Mouse (Mus musculus) erythroblast, embryonic 14.5 days (primary cell): ENCODE results near the gene Mfsd8. TPM values are rescaled to one million over a fixed set of nuclear protein-coding genes. Genes with fewer than 3 reads are reported as not detected.

Experiments
- H3K27me3 ChIP-seq: 2 replicates; pipeline ENCODE4 v1.6.1; 2012; ENCODE audit warnings: inconsistent platforms; ENCODE audit not compliant: control insufficient read depth
- H3K36me3 ChIP-seq: 2 replicates; pipeline ENCODE4 v1.6.1; 2012; ENCODE audit warnings: mild to moderate bottlenecking, inconsistent platforms; ENCODE audit not compliant: control insufficient read depth
- H3K4me1 ChIP-seq: 2 replicates; pipeline ENCODE4 v1.6.1; 2012; ENCODE audit warnings: inconsistent platforms; ENCODE audit not compliant: control insufficient read depth
- H3K4me3 ChIP-seq: replicated peaks from 2 replicates; pipeline ENCODE3; 2012; ENCODE audit warnings: moderate library complexity, mild to moderate bottlenecking, inconsistent platforms
- H3K9me3 ChIP-seq: 2 replicates; pipeline ENCODE4 v1.6.1; 2012; ENCODE audit warnings: low read length, inconsistent platforms, mixed read lengths; ENCODE audit not compliant: control insufficient read depth
- GATA1 ChIP-seq: IDR thresholded peaks from 2 replicates; pipeline ENCODE4 v1.6.1; 2012; ENCODE audit warnings: low read length, inconsistent platforms, mixed read lengths
- TAL1 ChIP-seq: IDR thresholded peaks from 3 replicates; pipeline ENCODE4 v1.6.1; 2012; ENCODE audit warnings: low read length, inconsistent platforms, mixed read lengths
- polyA plus RNA-seq: library from polyadenylated mRNA; stranded (reverse); fragments of >175 nt; gene quantifications from 2 replicates; pipeline ENCODE4 v1.2.3, GENCODE M21; 2012

Mfsd8 gene
- polyA plus RNA-seq, 1 experiment = 1.5 TPM

DNA sequence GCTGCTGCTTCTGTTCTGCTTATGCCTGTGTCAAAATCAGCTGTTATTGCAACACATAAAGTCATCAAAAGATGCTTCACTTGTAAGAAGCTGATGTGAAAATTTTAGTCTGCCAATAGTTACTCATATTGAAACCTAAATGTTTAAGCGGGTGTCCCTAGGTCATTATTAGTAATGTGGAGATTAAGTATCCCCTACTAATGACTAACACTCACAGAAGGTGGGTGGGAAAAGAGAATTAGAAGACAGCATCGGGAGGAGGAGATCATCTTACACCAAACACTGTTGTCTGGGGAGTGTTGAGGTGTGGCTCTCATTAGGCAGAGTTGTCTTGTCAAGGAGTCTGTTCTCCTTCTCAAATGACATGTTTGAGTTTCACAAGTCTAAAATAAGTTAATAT, 39.8 kb downstream of the Mfsd8 start:
- H3K27me3 ChIP-seq = no peaks in the 10 kb centered on the region
- TF ChIP-seq GATA1 (no peak), TAL1 (no peak)
- H3K4me3 ChIP-seq = no peak overlapping the region
- H3K9me3 ChIP-seq = no peaks in the 10 kb centered on the region
- peaks cover 98% of the 10 kb centered on the region for H3K36me3 ChIP-seq
- H3K4me1 ChIP-seq = peaks cover 19% of the 10 kb centered on the region

DNA sequence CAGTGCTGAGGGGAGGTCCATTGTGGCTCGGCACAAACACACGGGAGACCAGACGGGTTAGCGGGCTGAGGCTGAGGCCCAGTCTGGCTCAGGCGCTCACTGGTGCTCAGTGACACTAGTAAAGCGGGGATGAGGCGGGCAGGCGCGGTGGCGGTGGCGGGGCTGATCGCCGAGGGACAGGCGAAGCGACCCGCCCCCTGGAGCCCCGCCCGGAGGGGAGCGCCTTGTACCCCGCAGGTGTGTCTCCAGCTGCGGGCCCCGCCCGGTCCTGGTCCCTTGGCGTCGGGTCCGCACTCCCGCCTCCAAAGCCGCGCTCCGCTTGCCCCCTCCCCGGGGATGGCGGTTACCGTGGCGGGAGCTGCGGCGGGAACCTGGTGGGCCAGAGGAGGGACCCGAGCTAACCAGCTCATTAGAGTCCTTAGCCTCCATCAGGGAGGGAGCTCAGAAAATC, 46.3 kb downstream of the Mfsd8 start:
- Histone ChIP-seq H3K9me3 (no peaks in the 10 kb centered on the region), H3K4me1 (peaks cover 38% of the 10 kb centered on the region), H3K4me3 (peak overlapping the region; percentile 90), H3K27me3 (no peaks in the 10 kb centered on the region), H3K36me3 (peaks cover 53% of the 10 kb centered on the region)
- TF ChIP-seq GATA1 (no peak), TAL1 (no peak)

DNA sequence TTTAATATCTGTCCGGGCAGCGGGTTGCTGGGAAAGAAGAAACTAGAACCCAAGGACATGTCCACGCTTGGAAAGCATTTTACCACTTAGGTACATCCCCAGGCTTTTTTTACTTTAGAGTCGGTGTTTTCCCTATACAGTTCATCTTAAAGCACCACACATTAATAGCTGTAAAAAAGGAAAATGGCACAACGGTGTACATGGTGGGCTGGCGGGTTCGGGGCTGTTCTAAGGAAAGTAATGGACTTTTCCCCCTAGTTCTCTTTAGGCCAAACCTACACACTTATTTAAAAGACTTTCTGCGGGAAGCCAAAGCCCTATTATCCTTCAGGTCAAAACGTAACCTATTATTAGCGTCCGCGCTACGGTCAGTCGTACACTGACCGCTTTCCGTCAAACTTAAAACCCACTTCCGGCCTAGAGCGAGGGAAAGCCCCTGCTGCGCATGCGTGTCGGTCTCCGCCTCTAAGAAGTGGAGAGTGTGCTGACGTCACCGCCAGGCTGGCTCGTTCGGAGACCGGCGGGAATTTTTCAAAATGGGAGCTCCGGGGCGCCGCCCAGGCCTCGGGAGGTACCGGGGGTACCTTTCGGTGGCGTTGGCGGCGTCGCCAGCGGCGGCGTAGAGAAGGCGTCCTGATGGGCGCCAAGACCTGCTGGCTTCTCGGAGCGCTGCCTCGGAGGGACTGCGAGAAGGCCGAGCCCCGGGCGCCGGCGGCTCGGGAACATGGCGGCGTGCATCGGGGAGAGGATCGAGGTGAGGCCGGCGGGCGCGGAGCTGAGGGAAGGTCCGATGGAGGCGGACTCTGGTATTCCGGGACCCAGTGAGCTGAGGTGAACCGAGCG, 46.9 kb downstream of the Mfsd8 start, which contains the start of gene Plk4:
TSS of gene Plk4 (plus strand) at position 490 of the 843 bp plus-strand sequence.
- Histone ChIP-seq H3K4me3 (peak within 1 kb of the TSS; percentile 90), H3K9me3 (no peaks in the 10 kb centered on the region), H3K27me3 (no peaks in the 10 kb centered on the region), H3K36me3 (peaks cover 49% of the 10 kb centered on the region), H3K4me1 (peaks cover 36% of the 10 kb centered on the region)
- no peak for TF ChIP-seq GATA1
- TF ChIP-seq TAL1 = no peak

DNA sequence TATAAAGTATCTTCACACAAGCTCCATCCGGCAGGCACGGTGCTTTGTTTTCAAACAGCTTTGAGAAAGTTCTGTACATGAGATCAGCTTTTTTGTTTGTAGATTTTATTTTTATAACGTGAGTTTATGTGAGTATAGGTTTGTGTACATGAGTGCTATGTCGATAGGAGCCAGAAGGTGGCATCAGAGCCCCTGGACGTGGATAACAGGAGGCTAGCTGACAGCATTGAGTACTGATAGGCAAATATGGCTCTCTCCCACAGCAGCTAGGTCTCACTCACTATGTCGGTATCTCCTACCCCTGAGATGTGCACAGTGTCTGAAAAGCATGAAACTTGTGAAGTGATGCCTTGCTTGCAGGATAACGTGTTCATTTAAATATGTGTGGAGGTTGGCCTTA, 48.2 kb downstream of the Mfsd8 start:
- Histone ChIP-seq H3K4me3 (peak overlapping the region; percentile 90), H3K9me3 (no peaks in the 10 kb centered on the region), H3K4me1 (peaks cover 34% of the 10 kb centered on the region), H3K36me3 (peaks cover 38% of the 10 kb centered on the region), H3K27me3 (no peaks in the 10 kb centered on the region)
- TF ChIP-seq GATA1 (no peak), TAL1 (no peak)

DNA sequence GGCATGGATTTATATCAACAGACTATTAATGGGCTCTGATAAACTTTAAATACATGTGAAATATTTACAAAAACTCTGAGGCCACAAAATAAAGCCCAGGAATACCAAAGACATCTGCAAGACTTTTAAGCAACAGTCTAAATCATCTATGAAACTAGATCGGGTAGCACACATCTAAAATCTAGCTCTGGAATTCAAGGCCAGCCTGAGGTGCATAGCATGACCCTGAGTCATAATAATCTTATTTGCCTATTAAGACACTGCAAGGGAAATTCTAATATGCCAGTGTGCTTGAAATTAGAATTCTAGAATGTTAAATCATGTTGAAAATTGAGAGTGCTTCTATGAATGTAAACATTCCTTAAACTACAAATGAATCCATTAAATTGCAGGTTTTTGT, 48.6 kb downstream of the Mfsd8 start:
- Histone ChIP-seq H3K27me3 (no peaks in the 10 kb centered on the region), H3K36me3 (peaks cover 37% of the 10 kb centered on the region), H3K4me3 (no peak overlapping the region), H3K9me3 (no peaks in the 10 kb centered on the region), H3K4me1 (peaks cover 32% of the 10 kb centered on the region)
- no peak for TF ChIP-seq GATA1
- TF ChIP-seq TAL1 = no peak

DNA sequence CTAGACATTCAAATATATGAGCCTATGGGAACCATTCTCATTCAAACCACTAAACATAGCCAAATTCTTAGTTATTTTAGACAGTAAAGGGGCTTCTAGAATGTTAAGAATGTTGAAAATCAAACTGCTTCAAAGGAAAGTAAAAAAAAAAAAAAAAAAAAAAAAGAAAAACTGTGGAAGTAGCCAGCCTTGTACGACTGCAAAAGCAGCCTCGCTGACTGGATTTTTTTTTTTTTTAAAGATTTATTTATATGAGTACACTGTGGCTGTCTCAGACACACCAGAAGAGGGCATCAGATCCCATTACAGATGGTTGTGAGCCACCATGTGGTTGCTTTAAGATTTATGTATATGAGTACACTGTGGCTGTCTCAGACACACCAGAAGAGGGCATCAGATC, 52.9 kb downstream of the Mfsd8 start:
- peaks cover 3% of the 10 kb centered on the region for H3K4me1 ChIP-seq
- no peaks in the 10 kb centered on the region for H3K27me3 ChIP-seq
- TF ChIP-seq GATA1 (no peak), TAL1 (no peak)
- no peaks in the 10 kb centered on the region for H3K9me3 ChIP-seq
- H3K4me3 ChIP-seq = no peak overlapping the region
- H3K36me3 ChIP-seq = peaks cover 41% of the 10 kb centered on the region

Other genes starting within 250 kb of the Mfsd8 start
- gene Slc25a31, start 138.0 kb downstream of the Mfsd8 start, polyA plus RNA-seq = not detected in 2 replicates
- gene Hspa4l, start 102.4 kb downstream of the Mfsd8 start, polyA plus RNA-seq = 0.32 and 0.66 TPM in 2 replicates
- gene Plk4, start 46.9 kb downstream of the Mfsd8 start, polyA plus RNA-seq = 0.99 and 1.2 TPM in 2 replicates
- 0.04 TPM in 1 of 2 replicates, not detected in the other for gene Abhd18, start 84 bp upstream of the Mfsd8 start, polyA plus RNA-seq
- not detected in 2 replicates for gene 1700034I23Rik, start 55.7 kb upstream of the Mfsd8 start, polyA plus RNA-seq
- 6.2 and 6.3 TPM in 2 replicates for gene Larp1b, start 102.9 kb upstream of the Mfsd8 start, polyA plus RNA-seq
- 1.9 and 2.0 TPM in 2 replicates for gene Pgrmc2, start 236.2 kb upstream of the Mfsd8 start, polyA plus RNA-seq